Comparison of ENCODE assay signal across 8 mouse cellular contexts in the genomic region with DNA sequence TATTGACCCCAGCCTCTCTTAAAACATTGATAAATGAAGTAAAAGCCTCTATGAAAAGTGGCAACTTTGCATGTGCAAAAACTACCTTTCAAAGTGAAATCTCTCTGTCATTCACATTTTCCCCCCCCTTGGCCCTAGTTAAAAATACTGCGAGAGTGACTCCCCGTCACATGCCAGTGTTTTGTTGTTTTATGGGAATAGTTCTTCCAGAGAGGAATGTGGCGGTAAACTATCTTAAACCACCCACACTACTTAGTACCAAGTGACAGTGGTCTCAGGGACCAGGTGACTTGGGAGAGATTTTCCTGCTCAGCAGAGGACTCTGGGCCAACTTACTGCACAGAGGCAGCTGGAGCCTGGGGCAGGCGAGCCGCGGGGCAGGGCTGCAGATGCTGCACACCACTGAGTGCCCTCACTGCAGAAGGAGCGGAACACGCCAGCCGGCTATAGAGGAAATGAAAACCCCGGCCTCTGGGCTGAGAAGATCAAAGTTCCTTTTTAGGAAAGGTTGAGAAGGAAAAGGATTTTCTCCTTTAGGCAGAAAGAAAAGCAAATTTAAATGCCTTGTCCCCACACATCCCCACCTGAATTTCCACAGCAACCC. TPM values are rescaled to one million over a fixed set of nuclear protein-coding genes. Genes with fewer than 3 reads are reported as not detected.
DNase-seq lines count a peak whose midpoint lies in the region; ATAC-seq lines count a peak whose summit lies in the region.

No protein-coding gene starts in this region.

- no peak for ATAC-seq in forebrain, embryonic 15.5 days (replicated peaks)
- ATAC-seq in forebrain, embryonic 12.5 days (ENCODE audit: low FRiP score): no peak
- peak; percentile 66; the same call in 1 of the 2 replicates for ATAC-seq in intestine, embryonic 15.5 days

- no peak overlapping the region for H3K9ac ChIP-seq in forebrain, embryonic 15.5 days (replicated peaks)
- no peak overlapping the region for H3K9ac ChIP-seq in forebrain, embryonic 12.5 days
- peak overlapping the region; percentile 11; the same call in 1 of the 2 replicates for H3K9ac ChIP-seq in intestine, embryonic 15.5 days

- no peak overlapping the region for H3K4me2 ChIP-seq in forebrain, embryonic 15.5 days (replicated peaks)
- H3K4me2 ChIP-seq in forebrain, embryonic 12.5 days: no peak overlapping the region
- H3K4me2 ChIP-seq in intestine, embryonic 15.5 days (replicated peaks): peak overlapping the region; percentile 43; the same call in 1 of the 2 replicates

- peak overlapping the region; percentile 74 for H3K27ac ChIP-seq in forebrain, embryonic 10.5 days
- no peak overlapping the region for H3K27ac ChIP-seq in forebrain, embryonic 15.5 days (replicated peaks)
- H3K27ac ChIP-seq in forebrain, embryonic 12.5 days: 0 out of 2 replicates have a peak overlapping the region, but pooled peaks have one; percentile 42
- peak overlapping the region; percentile 74 for H3K27ac ChIP-seq in intestine, embryonic 15.5 days

- no peaks in the 10 kb centered on the region for H3K9me3 ChIP-seq in forebrain, embryonic 10.5 days
- no peaks in the 10 kb centered on the region for H3K9me3 ChIP-seq in forebrain, embryonic 15.5 days
- H3K9me3 ChIP-seq in forebrain, embryonic 12.5 days: no peaks in the 10 kb centered on the region
- no peaks in the 10 kb centered on the region for H3K9me3 ChIP-seq in intestine, embryonic 15.5 days

- H3K4me1 ChIP-seq in forebrain, embryonic 10.5 days: peaks cover 59% of the 10 kb centered on the region
- H3K4me1 ChIP-seq in forebrain, embryonic 15.5 days: peaks cover 30% of the 10 kb centered on the region
- H3K4me1 ChIP-seq in forebrain, embryonic 12.5 days: peaks cover 32% of the 10 kb centered on the region
- H3K4me1 ChIP-seq in intestine, embryonic 15.5 days (replicated peaks): peaks cover 29% of the 10 kb centered on the region

- no peaks in the 10 kb centered on the region for H3K36me3 ChIP-seq in forebrain, embryonic 10.5 days (replicated peaks)
- no peaks in the 10 kb centered on the region for H3K36me3 ChIP-seq in forebrain, embryonic 15.5 days
- H3K36me3 ChIP-seq in forebrain, embryonic 12.5 days (replicated peaks): no peaks in the 10 kb centered on the region
- no peaks in the 10 kb centered on the region for H3K36me3 ChIP-seq in intestine, embryonic 15.5 days

- 33% methylated on average over 10 of the region's 10 CpGs for WGBS in forebrain, embryonic 10.5 days
- whole genome bisulfite sequencing in forebrain, embryonic 15.5 days: 28% methylated on average over 10 of the region's 10 CpGs
- WGBS in forebrain, embryonic 12.5 days: 26% methylated on average over 10 of the region's 10 CpGs
- whole genome bisulfite sequencing in intestine, embryonic 15.5 days: 28% methylated on average over 10 of the region's 10 CpGs

- peak overlapping the region; percentile 30 for H3K4me3 ChIP-seq in forebrain, embryonic 10.5 days
- no peak overlapping the region for H3K4me3 ChIP-seq in forebrain, embryonic 15.5 days
- no peak overlapping the region for H3K4me3 ChIP-seq in forebrain, embryonic 12.5 days (replicated peaks)
- H3K4me3 ChIP-seq in intestine, embryonic 15.5 days (replicated peaks): 0 out of 2 replicates have a peak overlapping the region, but pooled peaks have one; percentile 10

- H3K27me3 ChIP-seq in forebrain, embryonic 10.5 days (ENCODE audit: poor library complexity, severe bottlenecking): peaks cover 33% of the 10 kb centered on the region
- H3K27me3 ChIP-seq in forebrain, embryonic 15.5 days: 0 out of 2 replicates have a peak, but pooled peaks cover 6% of the 10 kb centered on the region
- H3K27me3 ChIP-seq in forebrain, embryonic 12.5 days: peaks cover 34% of the 10 kb centered on the region
- no peaks in the 10 kb centered on the region for H3K27me3 ChIP-seq in intestine, embryonic 15.5 days (replicated peaks)

- peak; percentile 38 for DNase-seq in forebrain, embryonic 10.5 days (ENCODE audit: extremely low spot score, low spot score)
- DNase-seq in lung, postnatal 10 days: peak; percentile 52
- DNase-seq in thymus, postnatal 0 days (ENCODE audit: low spot score): peak; percentile 26
- DNase-seq in ovary, postnatal 36 days (ENCODE audit: low spot score): no peak
- DNase-seq in cerebellum, postnatal 14 days: no peak

RNA-seq across cellular contexts. Expression of a gene that starts 50.9 kb away (rescaled TPM):
- 54.4 and 58.9 TPM in 2 replicates for polyA plus RNA-seq in forebrain, embryonic 10.5 days (2016; fragmentation: Nextera tagmentation; extraction: Ambion mirVana)
- 53.4 and 54.2 TPM in 2 replicates for polyA plus RNA-seq in forebrain, embryonic 15.5 days (2015; fragmentation: Nextera tagmentation; extraction: Ambion mirVana)
- polyA plus RNA-seq in forebrain, embryonic 12.5 days (2016; fragmentation: Nextera tagmentation; extraction: Ambion mirVana): 46.3 and 49.2 TPM in 2 replicates
- polyA plus RNA-seq in intestine, embryonic 15.5 days (2015; fragmentation: Nextera tagmentation; extraction: Ambion mirVana): 52.1 and 54.8 TPM in 2 replicates
- polyA plus RNA-seq in thymus, postnatal 0 days (2015; fragmentation: Nextera tagmentation; extraction: Ambion mirVana): 42.1 and 42.3 TPM in 2 replicates

RNA-seq across cellular contexts. Expression of a gene that starts 55.2 kb away (rescaled TPM):
- 30.5 and 33.4 TPM in 2 replicates for polyA plus RNA-seq in forebrain, embryonic 10.5 days (2016; fragmentation: Nextera tagmentation; extraction: Ambion mirVana)
- 24.2 and 25.0 TPM in 2 replicates for polyA plus RNA-seq in forebrain, embryonic 15.5 days (2015; fragmentation: Nextera tagmentation; extraction: Ambion mirVana)
- 24.2 and 26.4 TPM in 2 replicates for polyA plus RNA-seq in forebrain, embryonic 12.5 days (2016; fragmentation: Nextera tagmentation; extraction: Ambion mirVana)
- 44.9 and 48.3 TPM in 2 replicates for polyA plus RNA-seq in intestine, embryonic 15.5 days (2015; fragmentation: Nextera tagmentation; extraction: Ambion mirVana)
- polyA plus RNA-seq in thymus, postnatal 0 days (2015; fragmentation: Nextera tagmentation; extraction: Ambion mirVana): 34.6 TPM in 2 replicates

Comparison
In these comparisons a context has a peak if more than half of its experiments do, and no peak if none do; other contexts are left out.
1. H3K4me3 ChIP-seq: peak in forebrain, embryonic 10.5 days (single experiment) and intestine, embryonic 15.5 days (single experiment); none in forebrain, embryonic 15.5 days (single experiment) and forebrain, embryonic 12.5 days (single experiment).
2. DNase-seq: peak in forebrain, embryonic 10.5 days (single experiment), lung, postnatal 10 days (single experiment) and thymus, postnatal 0 days (single experiment); none in ovary, postnatal 36 days (single experiment) and cerebellum, postnatal 14 days (0 of 2).